Mouse (Mus musculus) liver, postnatal 0 days (tissue): Measurements from ENCODE around the gene Scn11a. TPM values are rescaled to one million over a fixed set of nuclear protein-coding genes. Genes with fewer than 3 reads are reported as not detected.

ENCODE experiments used
- ATAC-seq: fragments of 200-750 bp; cut with Nextera tagmentation; 2 replicates; pipeline ENCODE4 v1.8.0; 2017; ENCODE audit warnings: mild to moderate bottlenecking, moderate library complexity
- DNase-seq: peaks from one replicate; pipeline ENCODE4 v3.0.0-alpha.2; 2016
- H3K27ac ChIP-seq: fragments of 300-500 bp; sonication (generic); 2 replicates; pipeline ENCODE4 v1.5.1; 2014; ENCODE audit warnings: antibody characterized with exemption, moderate library complexity, mild to moderate bottlenecking, low read depth
- H3K27me3 ChIP-seq: fragments of 300-500 bp; sonication (generic); 2 replicates; pipeline ENCODE4 v1.6.1; 2014; ENCODE audit warnings: low read length, control low read depth, mixed read lengths; ENCODE audit not compliant: insufficient read depth
- H3K36me3 ChIP-seq: fragments of 300-500 bp; sonication (generic); replicated peaks from 2 replicates; pipeline ENCODE4 v1.6.1; 2014; ENCODE audit warnings: mild to moderate bottlenecking, control low read depth, low read length, moderate library complexity, mixed read lengths; ENCODE audit not compliant: insufficient read depth
- H3K4me1 ChIP-seq: fragments of 300-500 bp; sonication (generic); 2 replicates; pipeline ENCODE4 v1.6.1; 2014; ENCODE audit warnings: antibody characterized with exemption, mild to moderate bottlenecking, control low read depth; ENCODE audit not compliant: insufficient read depth
- H3K4me2 ChIP-seq: fragments of 300-500 bp; sonication (generic); 2 replicates; pipeline ENCODE4 v1.6.1; 2014; ENCODE audit warnings: low read depth, mild to moderate bottlenecking, low read length, moderate library complexity, mixed read lengths
- H3K4me3 ChIP-seq: fragments of 300-500 bp; sonication (generic); 2 replicates; pipeline ENCODE4 v1.5.1; 2014; ENCODE audit warnings: low read depth, low read length
- H3K9ac ChIP-seq: fragments of 300-500 bp; sonication (generic); replicated peaks from 2 replicates; pipeline ENCODE4 v1.6.1; 2014; ENCODE audit warnings: mild to moderate bottlenecking, moderate library complexity
- H3K9me3 ChIP-seq: fragments of 300-500 bp; sonication (generic); 2 replicates; pipeline ENCODE4 v1.6.1; 2016; ENCODE audit warnings: mild to moderate bottlenecking, control low read depth, low read length, mixed read lengths
- CTCF ChIP-seq: sonication (generic); IDR thresholded peaks from 2 replicates; pipeline ENCODE4 v1.5.1; 2016; ENCODE audit warnings: antibody characterized with exemption, low read depth
- EP300 ChIP-seq: IDR thresholded peaks from 2 replicates; pipeline ENCODE4 v1.6.1; 2016; ENCODE audit warnings: antibody characterized with exemption, low read depth, mild to moderate bottlenecking
- WGBS: fragments of 180-500 bp; shearing (Covaris S2); extraction: QIAGEN DNeasy Blood & Tissue Kit; methylation state at CpG from one replicate; pipeline ENCODE4 v1.1.7; 2014; ENCODE audit not compliant: insufficient replicate concordance; 5-methylcytosine and 5-hydroxymethylcytosine counted together
- polyA plus RNA-seq: library from polyadenylated mRNA; unstranded; fragments of >200 nt; fragmentation: Nextera tagmentation; extraction: Ambion mirVana; gene quantifications from 2 replicates; pipeline ENCODE4 v1.2.1, GENCODE M21; 2015

Scn11a gene
- polyA plus RNA-seq, 1 experiment from 2014 or later, result not detected

GRCm38 (mm10) chr9:119725293-119725862 is 99.9 kb downstream of the Scn11a start:
- Histone ChIP-seq H3K4me1 (no peaks in the 10 kb centered on the region), H3K36me3 (no peaks in the 10 kb centered on the region), H3K4me2 (no peak overlapping the region), H3K4me3 (no peak overlapping the region), H3K27me3 (0 out of 2 replicates have a peak, but pooled peaks cover 2% of the 10 kb centered on the region), H3K9me3 (no peaks in the 10 kb centered on the region), H3K27ac (no peak overlapping the region), H3K9ac (no peak overlapping the region)
- ATAC-seq (no peak), DNase-seq (no peak)
- TF ChIP-seq CTCF (no peak), EP300 (no peak)
- WGBS, result 72% methylated on average over 6 of the region's 6 CpGs

- Histone ChIP-seq H3K9ac (no peak within 1 kb of the TSS), H3K4me2 (no peak within 1 kb of the TSS), H3K36me3 (no peaks in the 10 kb centered on the region), H3K4me1 (no peaks in the 10 kb centered on the region), H3K27ac (no peak within 1 kb of the TSS), H3K27me3 (0 out of 2 replicates have a peak, but pooled peaks cover 2% of the 10 kb centered on the region), H3K9me3 (no peaks in the 10 kb centered on the region), H3K4me3 (no peak within 1 kb of the TSS)
- no peak for ATAC-seq
- no peak for DNase-seq
- TF ChIP-seq EP300 (no peak), CTCF (no peak)
- WGBS, result 80% methylated on average over 11 of the region's 11 CpGs
Observed at GRCm38 (mm10) chr9:119719222-119719621, 106.0 kb downstream of the Scn11a start, which contains the start of gene Scn10a. Gene Scn10a (minus strand): TSS chr9:119719322.

GRCm38 (mm10) chr9:119706700-119707099 is 118.6 kb downstream of the Scn11a start:
- Histone ChIP-seq H3K36me3 (no peaks in the 10 kb centered on the region), H3K9me3 (no peaks in the 10 kb centered on the region), H3K27me3 (no peaks in the 10 kb centered on the region), H3K4me3 (no peak overlapping the region), H3K4me1 (no peaks in the 10 kb centered on the region), H3K9ac (no peak overlapping the region), H3K4me2 (no peak overlapping the region), H3K27ac (no peak overlapping the region)
- no peak for ATAC-seq
- WGBS, result 11% methylated on average over 6 of the region's 6 CpGs
- no peak for TF ChIP-seq CTCF
- TF ChIP-seq EP300, result no peak
- peak; percentile 59 for DNase-seq

Other genes with a start within 250 kb of the Scn11a start
- gene Scn5a, start 246.4 kb downstream of the Scn11a start, polyA plus RNA-seq, result 0.01 TPM in 2 replicates
- gene Scn10a, start 106.1 kb downstream of the Scn11a start, polyA plus RNA-seq, result 0.02 and 0.04 TPM in 2 replicates
- gene Wdr48, start 69.4 kb upstream of the Scn11a start, polyA plus RNA-seq, result 9.8 and 13.9 TPM in 2 replicates
- gene Gorasp1, start 112.1 kb upstream of the Scn11a start, polyA plus RNA-seq, result 6.8 and 8.8 TPM in 2 replicates
- 0.09 and 0.22 TPM in 2 replicates for gene Ttc21a, start 112.2 kb upstream of the Scn11a start, polyA plus RNA-seq
- 2.9 and 3.4 TPM in 2 replicates for gene Csrnp1, start 159.2 kb upstream of the Scn11a start, polyA plus RNA-seq
- 0.13 TPM in 2 replicates for gene Xirp1, start 198.1 kb upstream of the Scn11a start, polyA plus RNA-seq
- 1.8 and 2.2 TPM in 2 replicates for gene Cx3cr1, start 244.4 kb upstream of the Scn11a start, polyA plus RNA-seq